Mouse (Mus musculus) embryonic facial prominence, embryonic 11.5 days (tissue): ENCODE data around the gene 1700001C19Rik. TPM values are rescaled to one million over a fixed set of nuclear protein-coding genes. Genes with fewer than 3 reads are reported as not detected.

Experiments used
- ATAC-seq: fragments of 200-750 bp; cut with Nextera tagmentation; replicated peaks from 2 replicates; pipeline ENCODE4 v1.8.0; 2017; ENCODE audit warnings: low read depth; ENCODE audit not compliant: insufficient number of reproducible peaks, low FRiP score, low TSS enrichment
- DNase-seq: peaks from one replicate; pipeline ENCODE4 v3.0.0-alpha.2; 2015; ENCODE audit warnings: low spot score
- H3K27ac ChIP-seq: fragments of 300-500 bp; sonication (generic); replicated peaks from 2 replicates; pipeline ENCODE4 v1.5.1; 2014; ENCODE audit warnings: mild to moderate bottlenecking, low read depth, low read length, control low read depth
- H3K27me3 ChIP-seq: fragments of 300-500 bp; sonication (generic); 2 replicates; pipeline ENCODE4 v1.6.1; 2014; ENCODE audit warnings: mild to moderate bottlenecking, low read length, moderate library complexity, mixed read lengths; ENCODE audit not compliant: control insufficient read depth, insufficient read depth
- H3K36me3 ChIP-seq: fragments of 300-500 bp; sonication (generic); replicated peaks from 2 replicates; pipeline ENCODE4 v1.6.1; 2014; ENCODE audit warnings: low read depth, mild to moderate bottlenecking, low read length, moderate library complexity, mixed read lengths; ENCODE audit not compliant: control insufficient read depth, insufficient read depth
- H3K4me1 ChIP-seq: fragments of 300-500 bp; sonication (generic); 2 replicates; pipeline ENCODE4 v1.6.1; 2014; ENCODE audit warnings: low read length, mixed read lengths; ENCODE audit not compliant: control insufficient read depth, insufficient read depth
- H3K4me2 ChIP-seq: fragments of 300-500 bp; sonication (generic); 2 replicates; pipeline ENCODE4 v1.6.1; 2014; ENCODE audit warnings: low read depth, mild to moderate bottlenecking, control low read depth, low read length, moderate library complexity
- H3K4me3 ChIP-seq: fragments of 300-500 bp; sonication (generic); 2 replicates; pipeline ENCODE4 v1.5.1; 2014; ENCODE audit warnings: low read depth, low read length, control low read depth
- H3K9ac ChIP-seq: fragments of 300-500 bp; sonication (generic); replicated peaks from 2 replicates; pipeline ENCODE4 v1.6.1; 2014; ENCODE audit warnings: mild to moderate bottlenecking, control low read depth, low read length
- H3K9me3 ChIP-seq: fragments of 300-500 bp; sonication (generic); replicated peaks from 2 replicates; pipeline ENCODE4 v1.6.1; 2016; ENCODE audit warnings: mild to moderate bottlenecking, low read length, inconsistent platforms, mixed read lengths; ENCODE audit not compliant: control insufficient read depth
- WGBS: fragments of 180-500 bp; shearing (Covaris S2); extraction: QIAGEN DNeasy Blood & Tissue Kit; methylation state at CpG from one replicate; pipeline ENCODE4 v1.1.7; 2014; 5-methylcytosine and 5-hydroxymethylcytosine counted together
- polyA plus RNA-seq: library from polyadenylated mRNA; unstranded; fragments of >200 nt; fragmentation: Nextera tagmentation; extraction: Ambion mirVana; gene quantifications from 2 replicates; pipeline ENCODE4 v1.2.1, GENCODE M21; 2014

Gene 1700001C19Rik
- polyA plus RNA-seq, result 0.25 and 0.66 TPM in 2 replicates

- Histone ChIP-seq H3K27ac (no peak within 1 kb of the TSS), H3K4me2 (peak within 1 kb of the TSS; percentile 79), H3K9me3 (no peaks in the 10 kb centered on the region), H3K27me3 (peaks cover 20% of the 10 kb centered on the region), H3K4me3 (peak within 1 kb of the TSS; percentile 36), H3K4me1 (no peaks in the 10 kb centered on the region; the same call in 1 of the 2 replicates), H3K9ac (peak within 1 kb of the TSS; percentile 44; the same call in 1 of the 2 replicates), H3K36me3 (no peaks in the 10 kb centered on the region)
- no peak for ATAC-seq
- no peak for DNase-seq
- WGBS, result 1% methylated on average over 25 of the region's 25 CpGs
Measured at GRCm38 (mm10) chr17:47436907-47437547, at the start of gene 1700001C19Rik. TSS of gene 1700001C19Rik (minus strand) at chr17:47437376.

- Histone ChIP-seq H3K4me3 (no peak overlapping the region), H3K27me3 (no peaks in the 10 kb centered on the region), H3K9me3 (no peaks in the 10 kb centered on the region), H3K4me2 (no peak overlapping the region), H3K36me3 (no peaks in the 10 kb centered on the region; the same call in 1 of the 2 replicates), H3K27ac (no peak overlapping the region), H3K9ac (no peak overlapping the region), H3K4me1 (no peaks in the 10 kb centered on the region)
- ATAC-seq (no peak), DNase-seq (no peak)
- WGBS, result 86% methylated on average over 3 of the region's 3 CpGs
Measured at GRCm38 (mm10) chr17:47485791-47486190, 48.6 kb upstream of the 1700001C19Rik start.

- WGBS, result 4% methylated on average over 3 of the region's 3 CpGs
- H3K27ac ChIP-seq, result no peak overlapping the region; the same call in 1 of the 2 replicates
- no peaks in the 10 kb centered on the region for H3K27me3 ChIP-seq
- no peak overlapping the region for H3K4me2 ChIP-seq
- H3K4me1 ChIP-seq, result no peaks in the 10 kb centered on the region
- ATAC-seq (no peak), DNase-seq (no peak)
- no peak overlapping the region for H3K9ac ChIP-seq
- H3K36me3 ChIP-seq, result no peaks in the 10 kb centered on the region; the same call in 1 of the 2 replicates
- no peaks in the 10 kb centered on the region for H3K9me3 ChIP-seq
- H3K4me3 ChIP-seq, result no peak overlapping the region
Measured at GRCm38 (mm10) chr17:47484993-47485392, 47.8 kb upstream of the 1700001C19Rik start.

- DNase-seq, result peak; percentile 62
- 28% methylated on average over 1 of the region's 1 CpGs for WGBS
Measured at GRCm38 (mm10) chr17:47484241-47484921, 47.2 kb upstream of the 1700001C19Rik start.

GRCm38 (mm10) chr17:47482401-47482800 lies 45.2 kb upstream of the 1700001C19Rik start:
- DNase-seq (peak; percentile 73), ATAC-seq (no peak)
- no peaks in the 10 kb centered on the region for H3K27me3 ChIP-seq
- H3K4me3 ChIP-seq, result no peak overlapping the region
- no peak overlapping the region for H3K9ac ChIP-seq
- 34% methylated on average over 2 of the region's 2 CpGs for WGBS
- H3K36me3 ChIP-seq, result no peaks in the 10 kb centered on the region
- H3K4me1 ChIP-seq, result no peaks in the 10 kb centered on the region
- no peak overlapping the region for H3K27ac ChIP-seq
- no peak overlapping the region for H3K4me2 ChIP-seq
- no peaks in the 10 kb centered on the region for H3K9me3 ChIP-seq

More at GRCm38 (mm10) chr17:47484241-47484921, 47.2 kb upstream of the 1700001C19Rik start:
- Histone ChIP-seq H3K9me3 (no peaks in the 10 kb centered on the region), H3K4me2 (no peak overlapping the region), H3K27me3 (no peaks in the 10 kb centered on the region), H3K27ac (no peak overlapping the region; the same call in 1 of the 2 replicates), H3K9ac (no peak overlapping the region), H3K4me3 (no peak overlapping the region), H3K4me1 (no peaks in the 10 kb centered on the region), H3K36me3 (no peaks in the 10 kb centered on the region)
- ATAC-seq, result 0 out of 2 replicates have a peak, but pooled peaks have one; percentile 21

GRCm38 (mm10) chr17:47479887-47480286 lies 42.7 kb upstream of the 1700001C19Rik start:
- 74% methylated on average over 3 of the region's 3 CpGs for WGBS
- no peak for DNase-seq
- H3K9me3 ChIP-seq, result no peaks in the 10 kb centered on the region
- no peak overlapping the region for H3K27ac ChIP-seq
- H3K4me1 ChIP-seq, result no peaks in the 10 kb centered on the region
- no peak overlapping the region for H3K4me3 ChIP-seq
- no peak for ATAC-seq
- no peak overlapping the region for H3K4me2 ChIP-seq
- H3K36me3 ChIP-seq, result no peaks in the 10 kb centered on the region
- no peak overlapping the region for H3K9ac ChIP-seq
- no peaks in the 10 kb centered on the region for H3K27me3 ChIP-seq

- DNase-seq, result no peak
- H3K27ac ChIP-seq, result no peak overlapping the region
- no peak for ATAC-seq
Measured at GRCm38 (mm10) chr17:47475714-47476113, 38.5 kb upstream of the 1700001C19Rik start.

GRCm38 (mm10) chr17:47475181-47475580 lies 38.0 kb upstream of the 1700001C19Rik start:
- Histone ChIP-seq H3K9me3 (no peaks in the 10 kb centered on the region), H3K9ac (no peak overlapping the region), H3K27me3 (no peaks in the 10 kb centered on the region), H3K4me2 (no peak overlapping the region), H3K4me3 (no peak overlapping the region), H3K36me3 (no peaks in the 10 kb centered on the region), H3K4me1 (no peaks in the 10 kb centered on the region), H3K27ac (no peak overlapping the region)
- ATAC-seq (no peak), DNase-seq (no peak)
- WGBS, result 78% methylated on average over 4 of the region's 4 CpGs

More at GRCm38 (mm10) chr17:47475714-47476113, 38.5 kb upstream of the 1700001C19Rik start:
- Histone ChIP-seq H3K36me3 (no peaks in the 10 kb centered on the region), H3K4me1 (no peaks in the 10 kb centered on the region), H3K4me3 (no peak overlapping the region), H3K9ac (no peak overlapping the region), H3K27me3 (no peaks in the 10 kb centered on the region), H3K9me3 (no peaks in the 10 kb centered on the region), H3K4me2 (no peak overlapping the region)
- WGBS, result 60% methylated on average over 3 of the region's 3 CpGs
